Comparison of ENCODE assay signal across 16 mouse cellular contexts in the genomic region with DNA sequence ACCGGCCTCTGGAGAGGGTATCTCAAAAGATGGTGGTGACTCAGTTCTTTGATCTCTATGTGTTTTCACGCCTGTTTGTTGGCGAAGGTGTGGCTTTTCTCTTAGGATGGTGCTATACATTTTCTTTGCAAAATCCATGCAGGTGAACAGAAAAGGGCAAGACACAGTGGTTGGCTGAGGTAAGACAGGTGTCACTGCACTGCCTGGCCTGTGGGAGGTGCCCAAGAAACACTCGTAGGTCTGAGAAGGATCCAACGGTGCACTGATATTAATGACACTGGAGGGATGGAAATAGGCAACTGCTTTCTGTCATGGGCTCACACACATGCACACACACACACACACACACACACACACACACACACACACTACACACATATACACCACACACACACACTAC.
DNase-seq lines count a peak whose midpoint lies in the region; ATAC-seq and TF ChIP-seq lines count a peak whose summit lies in the region.
"Had no signal": no experiment of that assay in that cellular context is flagged by ENCODE, and none has a peak within 500 bp of the region (broad histone marks: within the 10 kb centered on the region; RNA-seq: fewer than 3 reads in every experiment).

No protein-coding gene starts in this region.

- no peaks in the 10 kb centered on the region for H3K36me3 ChIP-seq in forebrain, postnatal 0 days (ENCODE audit: insufficient read depth)
- no peaks in the 10 kb centered on the region for H3K36me3 ChIP-seq in forebrain, embryonic 15.5 days
- H3K36me3 ChIP-seq in liver, embryonic 14.5 days (replicated peaks; ENCODE audit: control insufficient read depth, insufficient read depth, low read depth) = no peaks in the 10 kb centered on the region
- H3K36me3 ChIP-seq in liver, embryonic 11.5 days (ENCODE audit: control insufficient read depth, insufficient read depth, low read length) = no peaks in the 10 kb centered on the region
- H3K36me3 ChIP-seq: hindbrain, embryonic 13.5 days; liver, embryonic 12.5 days; midbrain, embryonic 13.5 days had no signal

- H3K9me3 ChIP-seq in forebrain, postnatal 0 days (ENCODE audit: low read length) = no peaks in the 10 kb centered on the region
- H3K9me3 ChIP-seq in forebrain, embryonic 15.5 days = no peaks in the 10 kb centered on the region
- H3K9me3 ChIP-seq in liver, embryonic 14.5 days (ENCODE audit: control insufficient read depth, low read length) = no peaks in the 10 kb centered on the region
- H3K9me3 ChIP-seq in liver, embryonic 11.5 days (ENCODE audit: control insufficient read depth, low read length) = no peaks in the 10 kb centered on the region
- H3K9me3 ChIP-seq: hindbrain, embryonic 13.5 days; liver, embryonic 12.5 days; midbrain, embryonic 13.5 days had no signal

- H3K27me3 ChIP-seq in forebrain, postnatal 0 days (ENCODE audit: insufficient read depth, low read length) = no peaks in the 10 kb centered on the region
- H3K27me3 ChIP-seq in forebrain, embryonic 15.5 days = no peaks in the 10 kb centered on the region
- no peaks in the 10 kb centered on the region for H3K27me3 ChIP-seq in liver, embryonic 14.5 days (ENCODE audit: control insufficient read depth, insufficient read depth, low read length)
- no peaks in the 10 kb centered on the region for H3K27me3 ChIP-seq in liver, embryonic 11.5 days (replicated peaks; ENCODE audit: control insufficient read depth, insufficient read depth, low read length)
- H3K27me3 ChIP-seq: hindbrain, embryonic 13.5 days; liver, embryonic 12.5 days; midbrain, embryonic 13.5 days had no signal

- TF ChIP-seq EP300 in liver, embryonic 14.5 days (IDR thresholded peaks at IDR 0.05; ENCODE audit: low read depth) = no peak

- intact Hi-C loops in left cerebral cortex, postnatal 4 days (cut with DNase I) = no loop called here

- 65% methylated on average over 5 of the region's 5 CpGs for WGBS in forebrain, postnatal 0 days
- 60% methylated on average over 5 of the region's 5 CpGs for WGBS in forebrain, embryonic 15.5 days
- WGBS in liver, embryonic 14.5 days (ENCODE audit: insufficient replicate concordance) = 42% methylated on average over 5 of the region's 5 CpGs
- 56% methylated on average over 5 of the region's 5 CpGs for WGBS in liver, embryonic 11.5 days

- H3K9ac ChIP-seq in forebrain, postnatal 0 days = no peak overlapping the region
- H3K9ac ChIP-seq in forebrain, embryonic 15.5 days (replicated peaks) = no peak overlapping the region
- no peak overlapping the region for H3K9ac ChIP-seq in liver, embryonic 14.5 days (replicated peaks)
- no peak overlapping the region for H3K9ac ChIP-seq in liver, embryonic 11.5 days (ENCODE audit: low read depth, low read length)
- H3K9ac ChIP-seq: hindbrain, embryonic 13.5 days; liver, embryonic 12.5 days; midbrain, embryonic 13.5 days had no signal

- no peak overlapping the region for H3K4me2 ChIP-seq in forebrain, postnatal 0 days (ENCODE audit: low read depth)
- no peak overlapping the region for H3K4me2 ChIP-seq in forebrain, embryonic 15.5 days (replicated peaks)
- H3K4me2 ChIP-seq in liver, embryonic 14.5 days (ENCODE audit: low read depth) = no peak overlapping the region
- no peak overlapping the region for H3K4me2 ChIP-seq in liver, embryonic 11.5 days
- H3K4me2 ChIP-seq: hindbrain, embryonic 13.5 days; liver, embryonic 12.5 days; midbrain, embryonic 13.5 days had no signal

- H3K4me1 ChIP-seq in forebrain, postnatal 0 days (ENCODE audit: insufficient read depth) = no peaks in the 10 kb centered on the region
- peaks cover 5% of the 10 kb centered on the region; the same call in 1 of the 2 replicates for H3K4me1 ChIP-seq in forebrain, embryonic 15.5 days
- no peaks in the 10 kb centered on the region for H3K4me1 ChIP-seq in liver, embryonic 14.5 days (replicated peaks; ENCODE audit: control insufficient read depth in 2 of 2, insufficient read depth in 2 of 2, low read length in 1 of 2)
- no peaks in the 10 kb centered on the region for H3K4me1 ChIP-seq in liver, embryonic 11.5 days (replicated peaks; ENCODE audit: control insufficient read depth, insufficient read depth, low read length)
- H3K4me1 ChIP-seq: hindbrain, embryonic 13.5 days; liver, embryonic 12.5 days; midbrain, embryonic 13.5 days had no signal

- H3K4me3 ChIP-seq in forebrain, postnatal 0 days (ENCODE audit: low read depth, low read length) = no peak overlapping the region
- no peak overlapping the region for H3K4me3 ChIP-seq in forebrain, embryonic 15.5 days
- H3K4me3 ChIP-seq in liver, embryonic 14.5 days (ENCODE audit: insufficient read depth in 1 of 2, low read depth in 2 of 2, low read length in 2 of 2) = no peak overlapping the region
- H3K4me3 ChIP-seq in liver, embryonic 11.5 days (ENCODE audit: low read depth, low read length) = no peak overlapping the region
- H3K4me3 ChIP-seq: hindbrain, embryonic 13.5 days; liver, embryonic 12.5 days; midbrain, embryonic 13.5 days had no signal

- DNase-seq in forebrain, postnatal 0 days = no peak
- DNase-seq in liver, embryonic 14.5 days (ENCODE audit: low read depth in 3 of 3, low spot score in 3 of 3) = no peak
- no peak for DNase-seq in liver, embryonic 11.5 days (ENCODE audit: low spot score)
- peak; percentile 79 for DNase-seq in CD4-positive, CD25-positive, alpha-beta regulatory T cell, adult 2 months (ENCODE audit: low read depth, low spot score)
- peak; percentile 67 for DNase-seq in naive thymus-derived CD4-positive, alpha-beta T cell, adult 2 months (ENCODE audit: low read depth)
- DNase-seq in adrenal gland, postnatal 36 days = no peak
- DNase-seq in left cerebral cortex, postnatal 4 days = no peak
- DNase-seq: cerebellum, adult 11-12 months; heart, adult 18-20 months; right cerebral cortex, postnatal 14 days had no signal

- ATAC-seq in forebrain, postnatal 0 days = no peak
- ATAC-seq in forebrain, embryonic 15.5 days (replicated peaks) = no peak
- ATAC-seq in liver, embryonic 14.5 days (ENCODE audit: insufficient read depth) = no peak
- no peak for ATAC-seq in liver, embryonic 11.5 days (replicated peaks; ENCODE audit: low FRiP score)
- ATAC-seq: forebrain, embryonic 16.5 days; liver, embryonic 12.5 days; midbrain, embryonic 13.5 days had no signal

- no peak overlapping the region for H3K27ac ChIP-seq in forebrain, postnatal 0 days (ENCODE audit: low read depth, low read length)
- H3K27ac ChIP-seq in forebrain, embryonic 15.5 days (replicated peaks) = no peak overlapping the region
- H3K27ac ChIP-seq in liver, embryonic 14.5 days = no peak overlapping the region
- H3K27ac ChIP-seq in liver, embryonic 11.5 days (ENCODE audit: low read depth, low read length) = no peak overlapping the region
- H3K27ac ChIP-seq: hindbrain, embryonic 13.5 days; liver, embryonic 12.5 days; macrophage; midbrain, embryonic 13.5 days had no signal

- peak; percentile 55 for TF ChIP-seq CTCF in forebrain, postnatal 0 days (IDR thresholded peaks at IDR 0.05; ENCODE audit: low read depth)
- TF ChIP-seq CTCF in liver, embryonic 14.5 days (IDR thresholded peaks at IDR 0.05; ENCODE audit: low read depth) = peak; percentile 20; the same call in 1 of the 2 replicates

Comparison
In these comparisons a context has a peak if more than half of its experiments do, and no peak if none do; other contexts are left out.
1. DNase-seq: peak in CD4-positive, CD25-positive, alpha-beta regulatory T cell, adult 2 months (single experiment) and naive thymus-derived CD4-positive, alpha-beta T cell, adult 2 months (single experiment); none in forebrain, postnatal 0 days (single experiment), liver, embryonic 14.5 days (0 of 3), liver, embryonic 11.5 days (single experiment), adrenal gland, postnatal 36 days (0 of 2) and left cerebral cortex, postnatal 4 days (single experiment).